Mouse (Mus musculus) ovary, postnatal 36 days (tissue): ENCODE measurements at regions not wholly inside any gene's neighbourhood (a gene's known extent, or its start where the extent isn't known, plus 50 kb on each side); places are given as distances from the start of the nearest gene placed in this dataset.

Experiments
- DNase-seq: peaks from one replicate; pipeline ENCODE4 v3.0.0; 2022; ENCODE audit warnings: low spot score, mixed read lengths

DNA sequence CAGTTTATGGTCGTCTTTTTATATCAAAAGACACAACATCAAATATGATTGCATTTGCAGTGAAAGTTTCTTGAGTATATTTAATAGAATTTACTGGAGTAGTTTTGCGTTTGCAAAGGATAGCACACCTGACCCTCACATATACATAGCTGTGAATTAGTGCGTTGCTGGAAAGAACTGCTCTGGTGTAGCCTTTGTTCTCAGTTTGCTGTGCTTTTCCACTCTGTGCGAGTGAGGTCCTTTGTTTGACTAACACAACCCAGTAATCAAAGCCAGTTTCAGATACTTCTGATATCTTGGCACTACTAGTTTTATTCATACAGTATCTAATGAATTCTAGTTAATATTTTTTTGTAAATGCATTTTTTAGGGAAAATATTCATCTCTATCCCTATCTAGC is 84.7 kb downstream of the Trim52 start:
- DNase-seq = no peak

DNA sequence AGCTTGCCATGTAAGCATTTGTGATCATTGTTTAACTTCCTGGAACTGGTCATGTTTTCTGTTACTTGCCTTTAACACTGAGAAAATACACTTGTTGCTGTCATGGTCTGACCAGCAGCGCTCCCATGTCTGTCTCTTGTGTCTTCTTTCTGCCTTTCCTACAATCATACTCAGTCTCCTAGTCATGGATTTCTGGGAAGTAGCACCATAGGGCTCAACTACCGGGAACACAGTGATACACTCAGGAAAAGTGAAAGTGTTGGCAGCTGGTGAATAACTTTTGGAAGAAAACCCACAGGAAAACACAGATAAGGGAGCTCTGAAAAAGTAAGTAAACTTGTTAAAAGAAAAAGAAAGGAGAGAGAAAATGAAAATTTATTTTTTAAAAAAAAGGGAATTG is 87.6 kb downstream of the Trim52 start:
- no peak for DNase-seq

DNA sequence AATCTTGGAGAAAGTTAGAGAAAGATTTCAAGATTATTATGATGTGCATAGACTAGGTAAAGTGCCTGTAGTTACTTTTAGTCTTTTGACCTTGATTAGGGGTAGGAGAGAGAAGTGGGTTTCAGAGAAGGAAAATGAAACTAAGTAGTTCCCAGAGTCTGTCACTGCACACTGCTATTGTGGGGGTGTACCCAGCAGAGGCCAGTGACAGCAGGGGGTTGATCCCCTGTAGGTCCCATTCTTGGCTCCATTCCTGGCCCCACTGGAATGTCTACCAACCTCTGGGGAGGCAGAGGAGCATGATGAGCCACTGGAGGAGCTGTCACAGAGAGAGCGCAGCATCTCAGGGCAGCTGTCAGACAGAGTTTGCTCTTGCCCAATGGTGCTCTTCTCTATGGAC is 88.1 kb downstream of the Trim52 start:
- no peak for DNase-seq

DNA sequence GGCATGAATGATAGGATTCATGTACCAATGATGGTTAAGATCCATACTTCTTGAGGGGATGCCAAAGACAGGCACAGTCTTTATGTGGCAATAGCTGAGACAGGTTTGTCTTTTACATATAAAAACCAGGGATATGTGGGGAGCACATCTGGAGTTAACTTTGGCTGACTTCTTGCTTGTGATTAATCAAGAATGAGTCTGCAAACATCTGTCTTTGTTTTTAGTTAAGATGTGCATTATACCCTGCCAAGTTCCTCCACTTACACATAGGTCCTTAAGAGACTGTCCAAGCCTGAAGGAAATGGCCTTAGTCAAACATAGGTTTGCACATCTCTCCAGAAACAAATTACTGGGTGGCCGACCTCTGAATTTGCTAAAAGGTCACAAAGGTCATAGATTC is 91.8 kb downstream of the Trim52 start:
- no peak for DNase-seq

DNA sequence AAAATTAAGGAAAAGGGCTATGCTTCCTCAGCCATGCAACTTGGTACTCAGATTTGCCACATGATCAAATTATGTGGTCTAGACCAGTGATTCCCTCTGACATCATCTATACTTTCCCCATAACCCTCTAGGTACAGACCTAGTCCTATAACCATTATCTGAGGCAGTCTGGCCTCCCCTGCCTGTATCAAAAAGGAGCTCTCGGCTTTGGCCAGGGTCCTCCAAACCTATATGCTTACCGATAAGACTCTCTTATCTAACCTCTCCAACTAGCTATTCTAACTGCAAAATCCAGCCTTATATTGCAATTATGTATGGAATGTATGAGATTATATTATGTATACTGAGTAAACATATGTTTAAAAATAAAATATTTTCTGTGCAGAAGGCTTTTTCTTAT is 93.1 kb downstream of the Trim52 start:
- no peak for DNase-seq

DNA sequence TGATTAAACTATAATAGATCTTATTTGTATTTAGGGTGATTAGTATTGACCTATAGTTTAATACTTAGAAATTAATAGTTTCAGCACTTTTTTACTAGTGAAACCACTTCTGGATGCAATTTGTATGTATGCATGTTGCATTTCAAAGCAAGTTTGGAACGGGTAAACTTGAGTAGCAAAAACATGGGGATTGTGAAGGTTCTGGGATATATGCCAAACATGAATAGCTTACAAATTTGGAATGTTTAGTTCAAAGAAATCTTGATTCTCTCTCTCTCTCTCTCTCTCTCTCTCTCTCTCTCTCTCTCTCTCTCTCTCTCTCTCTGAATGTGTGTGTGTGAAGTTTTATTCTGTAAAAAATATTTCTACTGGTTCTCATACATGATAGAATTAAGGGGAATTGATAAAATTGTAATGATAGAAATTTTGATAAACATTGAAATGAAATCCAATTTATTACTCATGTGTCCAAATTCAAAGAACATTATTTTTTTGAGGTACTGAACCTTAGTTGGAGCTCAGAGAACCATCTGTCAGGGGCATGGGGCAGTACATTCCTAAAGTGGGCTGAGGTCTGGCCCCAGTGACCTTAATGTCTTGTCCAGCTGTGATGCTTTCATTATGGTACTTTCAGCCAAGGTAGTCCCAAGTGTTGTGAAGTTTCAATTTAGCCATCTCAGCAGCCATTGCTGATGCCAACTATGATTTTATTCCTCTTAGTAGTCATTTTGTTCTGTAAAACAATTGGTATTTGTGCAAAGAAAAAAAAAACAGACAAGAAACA is 93.7 kb downstream of the Trim52 start:
- no peak for DNase-seq

DNA sequence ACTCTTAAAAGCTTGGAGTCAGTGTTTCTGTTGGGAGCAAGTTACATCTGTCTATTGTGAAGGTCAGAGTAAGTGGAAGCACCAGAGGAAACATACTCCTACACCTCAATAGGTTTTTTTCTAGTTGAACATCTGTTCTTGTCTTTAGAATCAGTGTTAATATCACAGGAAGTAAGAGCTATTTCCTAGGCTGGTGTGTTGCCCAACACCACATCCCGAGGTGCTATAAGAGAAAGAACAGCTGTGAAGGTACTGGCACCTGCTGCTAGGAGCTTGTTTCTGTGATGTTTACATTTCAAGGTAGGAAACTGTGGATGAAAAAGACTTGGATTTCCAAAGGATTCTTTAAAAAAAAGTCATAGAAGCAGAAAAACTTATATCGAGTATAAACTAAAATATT is 105.1 kb downstream of the Trim52 start:
- DNase-seq = no peak

DNA sequence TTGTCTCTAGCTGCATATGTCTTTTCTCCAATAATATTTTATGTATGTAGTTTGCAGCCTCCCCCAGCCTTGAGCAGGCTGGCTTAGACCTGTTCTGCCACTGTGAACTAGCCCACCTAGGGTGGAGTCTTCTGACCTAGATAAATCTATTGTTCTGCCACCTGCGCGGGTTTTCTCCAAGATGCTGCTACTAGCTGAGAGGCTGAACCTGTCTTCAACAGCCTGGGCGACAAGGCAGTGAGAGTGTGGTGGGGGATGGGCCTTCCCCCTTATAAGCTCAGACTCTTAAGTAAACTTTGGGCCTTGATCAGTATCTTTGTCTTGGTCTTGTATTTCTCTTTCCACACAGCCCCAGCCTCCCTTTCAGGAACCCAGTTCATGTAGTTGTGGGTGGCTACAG is 111.7 kb downstream of the Trim52 start:
- no peak for DNase-seq

DNA sequence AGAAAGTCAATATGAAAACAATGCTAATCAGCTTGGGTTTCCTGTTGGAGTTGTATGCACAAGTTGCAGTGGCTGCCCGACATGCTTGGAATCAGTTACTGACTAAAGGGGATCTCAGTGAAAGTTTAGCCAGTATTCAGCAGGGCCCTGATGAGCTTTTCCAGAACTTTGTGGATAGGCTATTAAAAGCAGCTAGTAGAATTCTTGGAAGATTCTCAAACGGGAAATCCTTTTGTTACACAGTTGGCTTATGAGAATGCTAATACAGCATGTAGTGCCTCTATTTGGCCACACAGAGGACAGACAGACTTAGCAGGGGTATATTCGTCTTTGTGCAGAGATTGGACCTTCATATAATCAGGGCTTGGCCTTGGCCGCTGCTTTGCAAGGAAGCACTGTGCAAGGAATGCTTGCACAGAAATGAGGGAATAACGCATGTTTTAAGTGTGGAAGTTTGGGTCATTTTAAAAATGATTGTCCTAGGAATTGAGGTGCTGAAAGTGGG is 113.3 kb downstream of the Trim52 start:
- DNase-seq = no peak

DNA sequence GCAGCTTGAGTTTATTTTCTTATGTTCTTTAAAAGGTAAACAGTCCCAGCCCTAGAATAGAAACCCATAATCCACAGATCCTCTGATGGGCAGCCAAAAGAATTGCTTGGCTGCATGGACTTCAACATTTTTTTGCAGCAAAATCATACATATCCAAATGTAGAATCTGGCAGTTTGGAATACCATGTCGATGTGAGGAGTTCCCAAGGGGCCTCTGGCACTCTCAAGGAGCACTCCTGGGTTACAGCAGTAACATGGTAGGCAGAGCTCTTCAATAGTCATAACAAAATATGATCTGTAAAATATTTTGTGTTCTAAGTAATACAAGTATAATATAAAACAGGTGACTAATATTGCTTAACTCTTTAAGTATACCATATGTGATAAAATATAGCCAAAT is 119.4 kb downstream of the Trim52 start:
- DNase-seq = no peak

DNA sequence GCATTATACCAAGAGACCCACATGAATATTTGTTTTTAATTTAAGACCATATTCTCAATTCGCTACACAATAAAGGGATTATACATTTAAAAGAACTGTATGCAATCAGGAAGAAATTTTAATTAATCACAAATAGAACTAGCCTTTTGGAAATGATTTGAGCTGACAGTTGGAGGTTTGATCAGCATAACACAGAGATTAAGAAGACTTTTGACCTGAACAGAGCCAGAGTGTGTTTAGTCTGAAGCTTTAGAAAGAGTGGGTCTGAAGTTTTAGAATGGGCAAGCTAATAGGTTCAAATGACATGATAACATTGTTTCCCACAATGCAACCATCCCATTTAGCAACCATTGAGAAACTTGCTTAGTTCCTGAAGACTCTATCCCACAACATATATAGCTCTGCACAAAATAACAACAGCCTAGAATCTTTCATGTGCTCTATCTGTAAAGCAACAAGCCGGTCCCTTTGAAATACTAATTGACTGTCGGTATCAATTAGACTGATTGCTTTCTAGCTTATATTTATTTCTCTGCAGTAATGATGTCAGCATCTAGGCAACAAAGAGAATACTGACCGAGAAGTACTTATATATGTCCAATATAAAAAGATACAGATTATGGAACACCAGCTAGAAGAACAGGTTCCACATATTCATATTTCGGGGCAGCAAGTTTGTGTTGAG is 135.9 kb downstream of the Trim52 start:
- no peak for DNase-seq

DNA sequence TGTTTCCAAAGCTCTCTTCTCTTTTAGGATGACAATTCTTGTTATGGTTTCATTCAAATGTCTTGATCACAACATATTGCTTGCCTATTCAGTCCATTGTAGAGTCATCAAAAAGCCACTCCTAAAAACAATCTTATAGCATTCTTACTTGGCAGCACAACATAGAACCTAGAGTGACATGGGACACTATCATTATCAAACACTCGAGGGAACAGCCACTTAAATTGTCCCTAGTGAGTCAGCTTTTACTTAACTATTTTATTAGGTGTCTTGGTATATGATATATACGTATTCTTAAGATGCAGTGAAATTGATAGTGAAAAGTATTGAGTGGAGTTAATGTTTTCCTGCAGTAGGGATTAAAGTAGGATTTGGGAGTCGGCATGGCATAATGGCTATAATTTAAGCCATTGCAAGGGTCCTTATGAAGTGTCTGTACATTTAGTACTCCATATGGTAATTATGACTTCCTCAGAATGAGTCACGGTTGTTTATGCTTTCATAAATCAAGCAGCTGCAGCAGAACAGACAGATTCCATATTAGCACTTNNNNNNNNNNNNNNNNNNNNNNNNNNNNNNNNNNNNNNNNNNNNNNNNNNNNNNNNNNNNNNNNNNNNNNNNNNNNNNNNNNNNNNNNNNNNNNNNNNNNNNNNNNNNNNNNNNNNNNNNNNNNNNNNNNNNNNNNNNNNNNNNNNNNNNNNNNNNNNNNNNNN is 153.6 kb downstream of the Trim52 start:
- no peak for DNase-seq

DNA sequence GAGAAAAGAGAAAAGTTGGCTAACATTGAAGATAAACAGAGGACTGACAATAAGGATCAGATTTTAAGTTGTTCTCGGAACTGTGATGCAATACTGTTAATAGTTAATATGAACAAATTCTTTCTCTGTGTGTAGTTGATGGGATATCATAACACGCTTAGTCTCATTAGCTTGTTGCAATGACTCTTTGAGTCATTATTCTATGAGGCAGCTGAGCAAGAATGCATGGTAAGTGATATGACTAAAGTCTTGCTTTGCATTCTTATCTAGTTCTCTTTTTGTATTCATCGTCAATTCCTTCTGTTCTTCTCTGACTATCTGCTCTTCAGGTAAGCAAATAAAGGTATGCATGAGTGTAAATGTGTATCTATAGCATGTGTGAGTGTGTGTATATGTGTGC is 159.3 kb downstream of the Trim52 start:
- DNase-seq = no peak

DNA sequence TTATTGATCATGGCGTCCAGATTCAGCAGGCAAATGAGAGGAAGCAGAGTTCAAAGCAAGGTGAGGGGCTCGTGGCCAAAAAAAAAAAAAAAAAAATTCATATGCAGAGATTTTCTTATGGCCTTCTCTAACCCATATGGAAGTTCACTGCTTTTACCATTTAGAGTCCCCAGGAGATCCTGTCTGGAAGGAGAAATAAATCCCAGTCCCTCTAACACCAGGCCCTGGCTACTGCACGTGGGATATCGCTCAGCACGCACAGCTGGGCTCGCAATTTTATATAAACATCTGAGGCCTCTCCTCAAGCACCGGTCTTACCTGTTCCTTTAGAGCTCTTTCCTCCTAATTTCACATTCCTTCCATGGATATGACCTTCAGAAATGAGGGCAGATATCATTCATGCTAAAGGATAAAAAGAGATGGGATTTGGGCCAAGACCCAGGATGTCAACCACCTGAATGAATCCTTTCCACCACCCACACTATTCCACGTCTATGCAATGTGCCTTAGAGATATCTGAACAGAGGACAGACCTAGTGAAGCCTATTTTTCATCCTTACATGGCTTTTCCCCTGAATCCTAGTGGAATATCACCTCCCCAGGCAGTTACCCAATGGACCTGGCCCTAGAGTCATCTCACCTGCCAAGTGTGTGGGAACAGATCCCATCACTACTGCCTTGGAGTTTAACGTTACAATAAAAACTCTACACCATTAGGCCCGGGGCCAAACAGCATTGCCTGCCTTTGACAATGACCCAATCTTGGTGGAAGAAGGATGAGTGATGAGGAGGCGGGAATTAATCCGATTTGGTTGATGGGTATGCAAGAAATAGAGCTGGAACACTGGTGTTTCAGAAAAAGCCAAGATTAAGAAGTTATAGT is 161.9 kb downstream of the Trim52 start:
- no peak for DNase-seq

DNA sequence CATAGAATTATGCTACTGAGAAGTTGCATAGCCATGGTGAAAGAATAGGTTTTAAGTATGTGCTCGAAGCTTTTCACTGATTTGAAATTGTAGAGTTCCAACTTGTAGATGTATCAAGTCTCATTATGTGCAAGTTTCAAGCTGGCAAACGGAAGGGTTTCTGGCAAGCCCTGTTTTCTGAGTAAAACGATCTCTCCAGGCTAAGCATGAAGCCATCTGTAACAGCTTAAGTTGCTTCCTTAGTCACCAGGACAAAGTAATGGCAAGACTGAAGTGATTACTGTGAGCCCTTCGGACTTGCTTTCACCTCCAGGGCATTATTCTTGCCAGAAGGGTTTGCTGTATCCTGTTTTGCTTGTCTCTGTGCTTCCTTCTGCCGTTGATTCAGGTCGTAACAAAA is 163.7 kb downstream of the Trim52 start:
- no peak for DNase-seq

DNA sequence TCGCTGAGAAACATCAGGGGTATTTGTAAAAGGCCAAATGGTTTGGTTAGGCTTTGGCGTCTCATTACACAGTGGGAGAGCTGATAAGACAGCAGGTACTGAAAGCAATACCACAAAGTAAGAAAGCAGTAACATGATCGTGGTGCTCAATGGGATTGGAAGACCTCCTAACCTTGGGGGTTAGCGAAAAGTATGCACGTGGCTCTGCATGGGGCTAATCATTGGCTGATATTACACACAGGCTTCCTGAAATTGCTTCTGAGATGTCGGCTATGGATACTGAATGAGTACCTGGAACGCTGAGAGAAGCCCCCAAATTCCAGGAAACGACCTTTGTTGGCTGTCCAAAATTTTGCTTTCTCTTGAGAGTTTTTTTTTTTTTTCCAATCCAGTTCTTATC is 207.6 kb downstream of the Trim52 start:
- DNase-seq = no peak

DNA sequence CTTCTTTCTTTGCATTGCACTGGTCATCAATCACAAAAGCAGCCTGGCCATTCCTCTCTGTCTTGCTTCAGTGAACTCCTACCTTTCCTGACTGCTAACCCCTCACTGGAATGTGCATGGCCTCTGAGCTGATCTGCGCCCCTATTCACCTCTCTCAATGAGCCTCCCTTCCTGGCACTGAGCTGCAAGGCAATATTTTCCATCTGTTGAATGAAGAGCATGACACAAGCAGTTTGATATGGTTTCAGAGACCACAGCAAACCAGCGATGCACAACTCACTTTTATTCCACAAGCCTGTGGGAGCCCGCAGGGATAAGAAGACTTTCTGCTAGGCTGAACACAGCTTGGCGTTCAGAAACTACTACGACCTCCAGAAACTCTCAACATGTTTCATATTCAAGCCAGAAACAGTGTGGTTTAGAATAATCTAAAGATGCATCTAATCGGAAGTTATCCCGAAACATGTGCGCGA is 208.1 kb downstream of the Trim52 start:
- DNase-seq = no peak

DNA sequence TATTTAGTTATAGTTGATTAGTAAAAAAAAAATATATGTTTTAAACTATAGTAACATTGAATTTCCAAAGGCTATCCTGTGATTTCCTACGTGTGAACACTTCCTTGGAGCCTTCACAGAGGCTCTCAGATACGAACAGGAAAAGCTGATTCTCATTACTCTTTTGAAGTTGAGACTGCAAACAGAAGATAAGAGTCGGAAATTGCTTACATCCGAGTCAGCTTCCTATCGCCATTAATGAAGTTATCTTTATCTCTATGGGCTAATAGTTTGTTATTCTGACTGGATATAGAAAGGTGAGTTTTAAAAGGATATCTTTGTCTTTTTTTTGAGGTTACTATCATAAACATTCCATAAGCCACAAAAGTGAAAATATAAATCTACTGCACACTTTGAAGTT is 212.8 kb downstream of the Trim52 start:
- no peak for DNase-seq

DNA sequence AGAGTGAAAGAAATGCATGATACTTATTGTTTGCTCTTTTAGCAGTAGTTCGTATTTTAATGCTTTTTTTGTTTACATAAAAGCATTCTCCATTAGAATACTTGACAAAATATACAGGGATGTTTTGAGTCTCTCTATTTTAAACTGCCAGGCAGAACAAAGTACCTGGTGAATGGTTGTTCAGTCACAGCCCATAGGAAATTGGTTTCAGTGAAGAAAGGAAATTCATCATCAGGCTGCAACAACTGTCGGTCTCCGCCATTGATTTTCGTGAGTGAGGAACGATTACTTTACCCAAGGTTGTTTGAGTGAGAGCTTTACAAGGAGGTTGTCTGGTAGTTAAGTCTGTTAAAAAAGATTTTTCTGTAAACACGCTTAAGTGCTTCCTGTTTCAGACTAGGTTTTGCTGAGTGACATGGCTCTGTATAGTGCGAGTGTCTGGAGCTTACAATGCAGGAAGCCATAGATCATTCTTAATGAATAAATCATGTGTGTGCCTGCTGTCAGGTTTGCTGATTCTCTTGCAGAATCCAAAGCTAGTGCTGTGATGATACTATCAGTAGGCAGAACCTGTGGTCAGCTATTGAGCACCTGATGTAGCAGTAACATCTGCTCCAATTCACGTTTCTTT is 221.8 kb downstream of the Trim52 start:
- no peak for DNase-seq

DNA sequence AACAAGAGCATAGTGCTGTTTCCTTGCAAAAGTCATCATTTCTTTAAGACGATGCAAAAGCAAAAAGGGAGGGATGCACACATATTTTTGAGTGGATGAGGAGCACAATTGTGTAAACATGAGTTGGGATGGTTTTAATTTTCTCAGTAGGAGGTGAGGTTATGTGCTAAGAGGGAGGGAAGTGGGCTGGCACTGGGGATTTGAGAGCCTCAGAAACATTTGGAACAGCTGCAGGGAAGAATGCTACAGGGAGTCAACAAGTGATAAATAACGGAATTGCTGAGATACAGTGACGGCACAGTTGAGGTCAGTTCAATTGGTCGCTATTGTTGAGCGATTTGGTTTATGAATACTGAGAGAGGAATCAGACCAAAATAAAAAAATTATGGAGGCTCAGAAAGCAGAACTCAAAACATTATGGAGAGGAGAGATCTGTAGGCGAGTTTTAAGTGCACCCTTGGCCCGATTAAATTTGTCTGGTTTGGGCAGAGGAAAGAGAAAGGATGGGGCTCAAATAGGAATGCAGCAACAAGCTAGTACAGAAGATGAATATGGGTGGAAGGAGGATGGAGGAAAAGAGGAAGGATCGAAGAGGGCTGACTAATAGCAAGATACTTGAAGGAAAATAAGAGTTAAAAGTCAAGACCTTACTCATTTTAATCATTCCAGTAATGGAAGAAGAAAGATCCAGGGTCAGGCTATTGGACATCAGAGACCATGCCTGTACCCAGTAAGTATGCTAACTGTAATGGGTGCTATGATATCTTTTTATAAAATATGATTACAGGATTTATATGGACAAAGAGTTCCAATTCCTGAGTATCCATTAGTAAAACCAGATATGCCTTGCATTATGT is 259.0 kb downstream of the Trim52 start:
- no peak for DNase-seq
